Mouse (Mus musculus) CD8-positive naive resting alpha-beta T cell, adult 2 months (primary cell): ENCODE measurements around the gene Hagh.

Source experiments
- DNase-seq, 2 experiments: peaks; one replicate each; pipeline ENCODE4 v3.0.0; 2022; ENCODE audit warnings: low read depth in 2 of 2, low spot score in 2 of 2

Hagh gene

DNA sequence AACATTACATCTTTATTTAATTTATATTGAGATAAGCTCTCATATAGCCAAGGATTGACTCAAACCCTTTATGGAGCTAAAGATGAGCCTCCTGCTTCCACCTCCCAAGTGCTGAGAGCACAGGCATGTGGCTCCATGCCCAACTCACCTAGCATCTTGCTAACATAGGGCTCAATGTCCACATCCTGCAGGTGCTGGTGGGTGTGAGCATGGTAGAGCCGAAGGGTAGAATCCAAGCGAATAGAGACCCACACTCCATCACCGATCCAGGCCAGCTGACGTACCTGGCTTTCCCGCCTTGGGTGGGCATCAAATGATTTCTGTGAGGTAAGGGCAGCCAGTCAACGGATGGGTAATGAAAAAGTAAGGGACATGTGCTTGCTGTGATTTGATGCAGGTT is 60.1 kb downstream of the Hagh start:
- DNase-seq = no peak

DNA sequence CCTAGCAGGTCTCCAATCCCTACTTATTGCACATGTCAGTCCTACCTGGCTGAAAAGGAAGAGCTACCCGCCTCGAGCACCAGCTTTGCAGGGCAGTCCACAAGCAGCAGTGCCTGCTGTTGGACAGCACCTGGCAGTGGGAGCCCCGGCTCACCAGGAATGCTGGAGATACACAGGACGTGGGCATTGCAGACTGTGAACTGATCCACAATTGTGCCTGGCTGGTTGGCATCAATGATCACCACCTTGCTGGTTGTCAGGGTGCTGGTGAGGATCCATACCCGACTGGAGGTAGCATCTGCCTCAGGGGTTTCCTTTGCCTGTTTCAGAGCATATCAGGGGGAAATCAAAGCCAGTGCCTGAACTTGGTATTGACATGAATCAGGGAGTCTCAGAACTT is 62.2 kb downstream of the Hagh start:
- DNase-seq = no peak

DNA sequence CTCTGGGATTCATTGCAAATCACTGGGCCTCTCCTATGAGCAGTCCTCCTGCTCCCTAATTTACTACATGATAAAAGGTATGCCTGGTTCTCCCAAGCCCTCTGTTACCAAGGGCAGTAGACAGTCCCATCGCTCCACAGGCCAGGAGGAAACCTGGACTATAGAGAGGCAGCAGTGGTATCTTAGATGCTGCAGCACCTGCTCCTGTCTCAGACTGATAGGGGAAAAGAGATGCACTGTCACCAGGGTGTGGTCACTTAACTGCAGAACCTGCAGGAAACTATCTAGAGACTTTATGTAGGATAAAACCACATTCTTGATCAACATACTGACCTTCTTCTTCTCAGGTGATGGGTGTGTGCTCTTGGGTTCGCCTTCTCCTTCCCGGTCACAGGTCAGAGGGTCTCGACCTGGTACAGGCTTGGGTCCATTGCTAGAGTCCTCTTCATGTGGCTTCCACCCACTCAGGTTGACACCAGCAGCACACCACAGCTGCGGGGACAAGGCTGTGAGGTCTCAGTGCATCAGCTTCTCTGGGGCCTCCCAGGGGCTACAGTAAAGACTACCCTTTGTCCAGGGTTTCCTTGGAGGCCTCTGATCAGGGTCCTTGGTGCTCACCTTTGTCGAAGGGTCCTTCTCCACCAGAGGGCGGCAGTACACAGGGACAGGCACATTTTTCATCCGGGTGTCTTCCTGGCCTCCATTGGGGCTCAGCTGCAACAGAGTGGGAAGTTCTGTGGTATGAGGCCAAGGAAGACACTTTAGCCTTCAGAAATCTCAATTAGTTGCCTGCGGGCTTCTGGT is 62.9 kb downstream of the Hagh start:
- DNase-seq = no peak

DNA sequence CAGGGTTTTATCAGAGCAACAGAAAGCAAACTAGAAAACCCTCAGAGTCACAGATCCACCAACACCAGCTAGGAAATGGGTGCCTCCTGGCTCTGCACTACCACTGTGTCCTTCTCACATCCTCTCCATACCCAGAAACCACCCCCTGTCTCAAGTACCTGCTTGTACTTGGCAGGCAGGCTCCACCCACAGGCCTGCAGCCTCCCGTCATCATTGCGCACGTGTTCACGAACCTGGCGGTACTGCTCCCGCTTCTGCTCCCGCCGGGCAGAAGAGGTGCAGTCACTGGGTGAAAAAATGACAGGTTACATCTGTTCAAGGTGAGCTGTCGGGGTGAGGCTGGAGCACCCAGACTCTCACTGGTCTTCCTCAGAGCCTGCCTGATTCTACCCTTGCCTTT is 63.8 kb downstream of the Hagh start:
- no peak for DNase-seq

DNA sequence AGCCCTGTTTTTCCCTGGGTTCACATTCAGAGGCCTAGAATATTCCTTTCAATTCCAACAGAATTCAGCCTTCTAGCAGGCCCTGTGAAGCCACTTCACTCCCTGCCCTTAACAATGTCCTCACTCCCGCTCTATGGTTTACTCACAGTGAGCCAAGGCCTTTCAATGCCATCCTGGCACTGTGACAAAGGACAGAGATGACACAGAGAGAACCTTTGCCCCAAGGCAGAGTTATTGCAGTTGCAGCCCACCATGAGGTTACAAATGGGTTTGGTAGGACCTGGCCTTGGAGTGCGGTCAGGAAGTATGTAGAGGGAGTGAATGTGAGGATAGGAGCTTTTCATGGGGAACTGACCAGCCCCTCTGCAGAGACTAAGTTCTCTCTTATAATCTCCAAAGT is 67.6 kb downstream of the Hagh start:
- no peak for DNase-seq

DNA sequence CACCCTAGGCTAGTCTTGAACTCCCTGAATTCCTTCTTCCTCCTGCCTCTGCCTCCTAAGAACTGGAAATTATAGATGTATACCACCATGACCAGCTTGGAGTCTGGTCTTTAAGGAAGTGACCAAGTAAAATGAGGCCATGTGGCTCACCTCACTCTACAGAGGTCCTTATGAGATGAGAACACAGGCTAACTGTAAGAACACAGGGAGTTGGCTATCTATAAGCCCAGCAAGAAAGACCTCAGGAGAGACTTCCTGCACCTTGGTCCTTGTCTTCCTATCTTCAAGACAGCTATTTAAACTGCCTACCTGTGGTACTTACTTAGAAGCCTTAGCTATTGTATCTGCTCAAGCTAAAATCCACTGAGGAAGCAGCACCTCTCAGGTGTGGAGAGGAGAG is 74.0 kb downstream of the Hagh start:
- no peak for DNase-seq
